Mouse (Mus musculus) liver, embryonic 15.5 days (tissue): ENCODE measurements around the gene P2rx4. TPM values are rescaled to one million over a fixed set of nuclear protein-coding genes. Genes with fewer than 3 reads are reported as not detected.

ENCODE experiments used
- ATAC-seq: fragments of 200-750 bp; cut with Nextera tagmentation; 2 replicates; pipeline ENCODE4 v1.8.0; 2017; ENCODE audit warnings: moderate number of reproducible peaks, mild to moderate bottlenecking, moderate library complexity; ENCODE audit not compliant: insufficient read depth
- H3K27ac ChIP-seq: fragments of 300-500 bp; sonication (generic); replicated peaks from 2 replicates; pipeline ENCODE4 v1.5.1; 2015; ENCODE audit warnings: mild to moderate bottlenecking, inconsistent platforms
- H3K27me3 ChIP-seq: fragments of 300-500 bp; sonication (generic); 2 replicates; pipeline ENCODE4 v1.6.1; 2015; ENCODE audit warnings: mild to moderate bottlenecking, inconsistent platforms
- H3K36me3 ChIP-seq: fragments of 300-500 bp; sonication (generic); replicated peaks from 2 replicates; pipeline ENCODE4 v1.6.1; 2015; ENCODE audit warnings: moderate library complexity, mild to moderate bottlenecking, inconsistent platforms
- H3K4me1 ChIP-seq: fragments of 300-500 bp; sonication (generic); replicated peaks from 2 replicates; pipeline ENCODE4 v1.6.1; 2015; ENCODE audit warnings: inconsistent platforms
- H3K4me2 ChIP-seq: fragments of 300-500 bp; sonication (generic); 2 replicates; pipeline ENCODE4 v1.6.1; 2015; ENCODE audit warnings: moderate library complexity, mild to moderate bottlenecking, inconsistent platforms
- H3K4me3 ChIP-seq: fragments of 300-500 bp; sonication (generic); replicated peaks from 2 replicates; pipeline ENCODE4 v1.5.1; 2015; ENCODE audit warnings: mild to moderate bottlenecking, inconsistent platforms
- H3K9ac ChIP-seq: fragments of 300-500 bp; sonication (generic); 2 replicates; pipeline ENCODE4 v1.6.1; 2015; ENCODE audit warnings: moderate library complexity, mild to moderate bottlenecking, inconsistent platforms
- H3K9me3 ChIP-seq: fragments of 300-500 bp; sonication (generic); replicated peaks from 2 replicates; pipeline ENCODE4 v1.6.1; 2016; ENCODE audit warnings: inconsistent platforms
- WGBS: fragments of 180-500 bp; shearing (Covaris S2); methylation state at CpG from one replicate; pipeline ENCODE4 v1.1.7; 2015; ENCODE audit warnings: mixed read lengths; ENCODE audit not compliant: insufficient replicate concordance; 5-methylcytosine and 5-hydroxymethylcytosine counted together
- polyA plus RNA-seq: library from polyadenylated mRNA; unstranded; fragments of >200 nt; fragmentation: Nextera tagmentation; extraction: Ambion mirVana; gene quantifications from 2 replicates; pipeline ENCODE4 v1.2.1, GENCODE M21; 2015

The P2rx4 gene
- polyA plus RNA-seq, 1 experiment from 2014 or later = 27.9 TPM

- H3K4me2 ChIP-seq = no peak overlapping the region
- ATAC-seq = no peak
- no peak overlapping the region for H3K9ac ChIP-seq
- 74% methylated on average over 4 of the region's 4 CpGs for WGBS
- no peak overlapping the region for H3K27ac ChIP-seq
- 0 out of 2 replicates have a peak, but pooled peaks cover 14% of the 10 kb centered on the region for H3K4me1 ChIP-seq
- no peaks in the 10 kb centered on the region for H3K36me3 ChIP-seq
- H3K27me3 ChIP-seq = no peaks in the 10 kb centered on the region
- H3K4me3 ChIP-seq = no peak overlapping the region
- H3K9me3 ChIP-seq = no peaks in the 10 kb centered on the region
Observed at GRCm38 (mm10) chr5:122687391-122687790, 20.0 kb upstream of the P2rx4 start.

GRCm38 (mm10) chr5:122689153-122689552, 18.2 kb upstream of the P2rx4 start:
- Histone ChIP-seq H3K4me3 (no peak overlapping the region), H3K36me3 (no peaks in the 10 kb centered on the region), H3K27ac (no peak overlapping the region), H3K4me1 (0 out of 2 replicates have a peak, but pooled peaks cover 20% of the 10 kb centered on the region), H3K4me2 (no peak overlapping the region), H3K9ac (no peak overlapping the region), H3K9me3 (no peaks in the 10 kb centered on the region), H3K27me3 (no peaks in the 10 kb centered on the region)
- 64% methylated on average over 7 of the region's 7 CpGs for WGBS
- ATAC-seq = no peak

- Histone ChIP-seq H3K4me3 (no peak overlapping the region), H3K4me1 (0 out of 2 replicates have a peak, but pooled peaks cover 17% of the 10 kb centered on the region), H3K27ac (no peak overlapping the region), H3K27me3 (no peaks in the 10 kb centered on the region), H3K9me3 (no peaks in the 10 kb centered on the region), H3K36me3 (no peaks in the 10 kb centered on the region), H3K9ac (no peak overlapping the region), H3K4me2 (no peak overlapping the region)
- 63% methylated on average over 6 of the region's 6 CpGs for WGBS
- peak; percentile 61 for ATAC-seq
Observed at GRCm38 (mm10) chr5:122690486-122690885, 16.9 kb upstream of the P2rx4 start.

DNA sequence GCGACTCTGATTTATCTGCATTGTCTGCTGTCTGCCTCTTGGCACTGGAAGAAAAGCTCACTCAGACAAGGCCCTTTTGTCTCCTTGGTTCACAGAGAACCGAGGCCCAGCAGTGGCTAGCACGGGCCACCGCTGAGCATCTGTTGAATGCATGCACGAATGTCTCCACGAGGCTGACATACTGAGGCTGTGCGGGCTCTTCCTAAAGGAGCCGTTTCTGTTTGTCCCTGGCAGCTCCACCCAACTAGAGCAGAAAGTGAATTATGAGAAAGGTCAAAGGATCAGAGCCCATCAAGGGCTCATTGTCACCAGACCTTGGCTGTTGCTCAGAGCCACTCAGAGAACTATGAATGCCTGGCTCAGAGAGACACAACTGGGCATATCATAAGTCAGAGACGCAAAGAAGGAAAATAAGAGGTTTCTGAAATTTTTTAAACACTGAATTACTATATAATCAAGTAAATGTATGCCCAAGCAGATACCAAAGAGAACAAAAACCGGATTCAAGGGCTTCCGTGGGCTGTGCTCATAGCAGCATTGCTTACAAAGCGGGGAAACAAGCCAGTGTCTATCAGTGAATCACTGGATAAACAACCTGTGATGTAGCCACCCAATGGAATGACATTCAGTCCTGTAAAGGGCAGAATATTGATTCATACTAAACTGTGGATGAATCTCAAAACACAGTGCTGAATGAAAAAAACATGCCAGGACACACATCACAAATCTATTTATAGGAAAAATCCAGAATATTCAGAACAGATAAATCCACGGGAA, 13.7 kb upstream of the P2rx4 start:
- ATAC-seq = no peak
- Histone ChIP-seq H3K4me3 (no peak overlapping the region), H3K4me1 (peaks cover 37% of the 10 kb centered on the region), H3K27ac (0 out of 2 replicates have a peak overlapping the region, but pooled peaks have one; percentile 14), H3K9me3 (no peaks in the 10 kb centered on the region), H3K36me3 (no peaks in the 10 kb centered on the region), H3K4me2 (no peak overlapping the region), H3K27me3 (no peaks in the 10 kb centered on the region), H3K9ac (no peak overlapping the region)
- 65% methylated on average over 13 of the region's 13 CpGs for WGBS

- no peak for ATAC-seq
- Histone ChIP-seq H3K36me3 (no peaks in the 10 kb centered on the region), H3K27ac (no peak overlapping the region)
Observed at GRCm38 (mm10) chr5:122695516-122695915, 11.8 kb upstream of the P2rx4 start.

GRCm38 (mm10) chr5:122698041-122698700, 9.2 kb upstream of the P2rx4 start:
- 17% methylated on average over 10 of the region's 10 CpGs for WGBS
- Histone ChIP-seq H3K4me2 (peak overlapping the region; percentile 49), H3K9ac (no peak overlapping the region), H3K4me1 (peaks cover 64% of the 10 kb centered on the region), H3K4me3 (0 out of 2 replicates have a peak overlapping the region, but pooled peaks have one; percentile 12), H3K9me3 (no peaks in the 10 kb centered on the region), H3K27ac (peak overlapping the region; percentile 25), H3K27me3 (no peaks in the 10 kb centered on the region), H3K36me3 (no peaks in the 10 kb centered on the region)
- no peak for ATAC-seq

More at GRCm38 (mm10) chr5:122695516-122695915, 11.8 kb upstream of the P2rx4 start:
- Histone ChIP-seq H3K9ac (no peak overlapping the region), H3K4me1 (peaks cover 56% of the 10 kb centered on the region), H3K27me3 (no peaks in the 10 kb centered on the region), H3K4me3 (no peak overlapping the region), H3K4me2 (no peak overlapping the region), H3K9me3 (no peaks in the 10 kb centered on the region)
- 76% methylated on average over 8 of the region's 8 CpGs for WGBS

- ATAC-seq = no peak
- H3K9ac ChIP-seq = no peak overlapping the region
- peaks cover 63% of the 10 kb centered on the region for H3K4me1 ChIP-seq
- H3K4me3 ChIP-seq = 0 out of 2 replicates have a peak overlapping the region, but pooled peaks have one; percentile 12
- peak overlapping the region; percentile 49 for H3K27ac ChIP-seq
- H3K27me3 ChIP-seq = no peaks in the 10 kb centered on the region
- WGBS = 40% methylated on average over 9 of the region's 9 CpGs
- no peaks in the 10 kb centered on the region for H3K9me3 ChIP-seq
- peak overlapping the region; percentile 49 for H3K4me2 ChIP-seq
- no peaks in the 10 kb centered on the region for H3K36me3 ChIP-seq
Observed at GRCm38 (mm10) chr5:122698701-122699060, 8.7 kb upstream of the P2rx4 start.

GRCm38 (mm10) chr5:122700109-122700836, 7.1 kb upstream of the P2rx4 start:
- no peaks in the 10 kb centered on the region for H3K36me3 ChIP-seq
- peak overlapping the region; percentile 72 for H3K27ac ChIP-seq
- no peaks in the 10 kb centered on the region for H3K27me3 ChIP-seq
- H3K4me3 ChIP-seq = 0 out of 2 replicates have a peak overlapping the region, but pooled peaks have one; percentile 1
- H3K4me1 ChIP-seq = peaks cover 66% of the 10 kb centered on the region
- ATAC-seq = peak; percentile 72
- H3K4me2 ChIP-seq = peak overlapping the region; percentile 57
- WGBS = 29% methylated on average over 12 of the region's 12 CpGs
- H3K9ac ChIP-seq = no peak overlapping the region
- H3K9me3 ChIP-seq = no peaks in the 10 kb centered on the region

GRCm38 (mm10) chr5:122700837-122701212, 6.5 kb upstream of the P2rx4 start:
- ATAC-seq = peak; percentile 72
- Histone ChIP-seq H3K27ac (peak overlapping the region; percentile 72), H3K4me2 (peak overlapping the region; percentile 57), H3K9ac (no peak overlapping the region), H3K4me3 (0 out of 2 replicates have a peak overlapping the region, but pooled peaks have one; percentile 1), H3K27me3 (no peaks in the 10 kb centered on the region), H3K9me3 (no peaks in the 10 kb centered on the region), H3K36me3 (no peaks in the 10 kb centered on the region), H3K4me1 (peaks cover 66% of the 10 kb centered on the region)
- WGBS = 10% methylated on average over 5 of the region's 5 CpGs

- H3K27ac ChIP-seq = no peak overlapping the region
- 71% methylated on average over 6 of the region's 6 CpGs for WGBS
- peaks cover 66% of the 10 kb centered on the region for H3K4me1 ChIP-seq
- no peak overlapping the region for H3K9ac ChIP-seq
- H3K9me3 ChIP-seq = no peaks in the 10 kb centered on the region
- no peak for ATAC-seq
- H3K36me3 ChIP-seq = no peaks in the 10 kb centered on the region
- no peak overlapping the region for H3K4me3 ChIP-seq
- H3K27me3 ChIP-seq = no peaks in the 10 kb centered on the region
- H3K4me2 ChIP-seq = no peak overlapping the region
Observed at GRCm38 (mm10) chr5:122702156-122702555, 5.2 kb upstream of the P2rx4 start.

GRCm38 (mm10) chr5:122703574-122703973, 3.8 kb upstream of the P2rx4 start:
- Histone ChIP-seq H3K4me2 (no peak overlapping the region), H3K4me1 (peaks cover 68% of the 10 kb centered on the region), H3K27ac (no peak overlapping the region), H3K27me3 (no peaks in the 10 kb centered on the region), H3K9me3 (no peaks in the 10 kb centered on the region), H3K36me3 (no peaks in the 10 kb centered on the region), H3K9ac (no peak overlapping the region), H3K4me3 (no peak overlapping the region)
- no peak for ATAC-seq
- WGBS = 45% methylated on average over 2 of the region's 2 CpGs
